Mouse (Mus musculus) lung, adult 2 months (tissue): ENCODE data around the gene Cdh6.

Experiments
- CTCF ChIP-seq: fragments of 200-500 bp; IDR thresholded peaks from 2 replicates; pipeline ENCODE4 v1.5.1; 2011; ENCODE audit warnings: mild to moderate bottlenecking, low read length, control low read depth; ENCODE audit not compliant: insufficient read depth
- POLR2A ChIP-seq: fragments of 200-500 bp; IDR thresholded peaks from 2 replicates; pipeline ENCODE4 v1.6.1; 2011; ENCODE audit warnings: low read depth, mild to moderate bottlenecking, control low read depth, low read length, borderline replicate concordance; ENCODE audit errors: extremely low read depth

DNA sequence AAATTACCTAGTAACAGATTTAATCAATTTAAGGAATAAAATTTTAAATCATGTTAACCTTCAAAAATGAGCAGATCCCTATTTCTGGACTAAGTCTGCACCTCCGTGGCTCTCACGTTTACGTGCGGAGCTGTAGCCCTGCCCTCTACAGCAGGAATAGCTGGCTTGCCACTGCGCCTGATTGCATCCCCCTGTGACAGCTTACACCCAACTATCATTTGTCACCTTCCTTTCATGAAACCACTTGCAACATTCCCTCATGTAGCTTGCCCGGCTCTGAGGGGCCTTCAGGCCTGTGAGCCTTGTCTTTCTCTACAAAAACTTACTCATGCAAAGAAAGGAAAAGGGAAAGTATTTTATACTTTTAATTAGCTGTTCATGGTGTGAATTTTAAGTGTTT, 73.1 kb downstream of the Cdh6 start:
- TF ChIP-seq POLR2A (no peak), CTCF (no peak)
